15 mouse cellular contexts compared by ENCODE assay signal in the genomic region with DNA sequence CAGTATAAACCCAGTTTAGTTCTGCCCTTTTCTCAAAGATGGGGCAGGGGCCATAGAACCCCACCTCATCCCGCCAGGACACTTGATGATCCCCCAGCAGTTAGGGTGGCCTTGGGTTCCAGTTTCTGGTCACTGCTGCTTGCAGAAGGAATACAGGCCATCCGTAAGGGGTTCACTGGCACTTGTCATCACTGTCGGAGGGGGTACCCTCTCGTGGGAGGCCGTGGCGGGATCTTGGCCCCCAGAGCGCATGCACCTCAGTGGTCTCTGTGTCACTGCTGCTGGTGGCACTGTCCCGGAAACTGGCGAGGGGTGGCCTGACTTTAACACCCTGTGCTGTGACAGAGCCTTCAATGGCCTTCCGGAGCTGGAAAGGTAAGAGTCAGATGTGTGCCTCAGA. TPM values are rescaled to one million over a fixed set of nuclear protein-coding genes. Genes with fewer than 3 reads are reported as not detected.
DNase-seq lines count a peak whose midpoint lies in the region; ATAC-seq and TF ChIP-seq lines count a peak whose summit lies in the region.
"Had no signal": no experiment of that assay in that cellular context is flagged by ENCODE, and none has a peak within 500 bp of the region (broad histone marks: within the 10 kb centered on the region; RNA-seq: fewer than 3 reads in every experiment).

No protein-coding gene starts in this region.

- no peak for ATAC-seq in hindbrain, embryonic 14.5 days (ENCODE audit: low FRiP score)
- no peak for ATAC-seq in midbrain, postnatal 0 days (ENCODE audit: low FRiP score)
- no peak; the same call in 1 of the 2 replicates for ATAC-seq in midbrain, embryonic 16.5 days
- no peak for ATAC-seq in liver, postnatal 0 days

- peaks cover 59% of the 10 kb centered on the region for H3K4me1 ChIP-seq in hindbrain, embryonic 10.5 days (replicated peaks)
- peaks cover 14% of the 10 kb centered on the region for H3K4me1 ChIP-seq in hindbrain, embryonic 14.5 days (replicated peaks; ENCODE audit: control insufficient read depth, insufficient read depth, low read length)
- peaks cover 5% of the 10 kb centered on the region; the same call in 1 of the 2 replicates for H3K4me1 ChIP-seq in midbrain, postnatal 0 days (ENCODE audit: insufficient read depth, low read length)
- H3K4me1 ChIP-seq in midbrain, embryonic 16.5 days (ENCODE audit: control insufficient read depth, insufficient read depth, low read length): peaks cover 11% of the 10 kb centered on the region
- H3K4me1 ChIP-seq in liver, postnatal 0 days (ENCODE audit: insufficient read depth): peaks cover 36% of the 10 kb centered on the region

- H3K27me3 ChIP-seq in hindbrain, embryonic 10.5 days (ENCODE audit: insufficient read depth, poor library complexity, severe bottlenecking): no peaks in the 10 kb centered on the region
- no peaks in the 10 kb centered on the region for H3K27me3 ChIP-seq in hindbrain, embryonic 14.5 days (ENCODE audit: control insufficient read depth, insufficient read depth, low read length)
- H3K27me3 ChIP-seq in midbrain, postnatal 0 days (ENCODE audit: insufficient read depth, low read length): no peaks in the 10 kb centered on the region
- no peaks in the 10 kb centered on the region for H3K27me3 ChIP-seq in midbrain, embryonic 16.5 days (ENCODE audit: control insufficient read depth, insufficient read depth, low read depth, low read length)
- H3K27me3 ChIP-seq in liver, postnatal 0 days (ENCODE audit: insufficient read depth, low read length): no peaks in the 10 kb centered on the region
- H3K27me3 ChIP-seq: forebrain, embryonic 13.5 days; heart, embryonic 15.5 days; limb, embryonic 13.5 days; Patski had no signal

- H3K9ac ChIP-seq in hindbrain, embryonic 14.5 days: no peak overlapping the region
- no peak overlapping the region for H3K9ac ChIP-seq in midbrain, postnatal 0 days (replicated peaks; ENCODE audit: low read length, poor library complexity, severe bottlenecking)
- H3K9ac ChIP-seq in midbrain, embryonic 16.5 days (ENCODE audit: low read depth, low read length): no peak overlapping the region
- peak overlapping the region; percentile 21; the same call in 1 of the 2 replicates for H3K9ac ChIP-seq in liver, postnatal 0 days (replicated peaks)

- TF ChIP-seq CTCF in midbrain, postnatal 0 days (IDR thresholded peaks at IDR 0.05): no peak
- no peak for TF ChIP-seq CTCF in liver, postnatal 0 days (IDR thresholded peaks at IDR 0.05; ENCODE audit: low read depth)

- H3K36me3 ChIP-seq in hindbrain, embryonic 10.5 days: peaks cover 67% of the 10 kb centered on the region
- peaks cover 67% of the 10 kb centered on the region for H3K36me3 ChIP-seq in hindbrain, embryonic 14.5 days (replicated peaks; ENCODE audit: control insufficient read depth, insufficient read depth)
- H3K36me3 ChIP-seq in midbrain, postnatal 0 days (ENCODE audit: insufficient read depth, low read length): peaks cover 31% of the 10 kb centered on the region
- H3K36me3 ChIP-seq in midbrain, embryonic 16.5 days (ENCODE audit: control insufficient read depth, insufficient read depth, low read length): peaks cover 16% of the 10 kb centered on the region
- peaks cover 19% of the 10 kb centered on the region for H3K36me3 ChIP-seq in liver, postnatal 0 days (replicated peaks; ENCODE audit: insufficient read depth, low read length)

- 91% methylated on average over 10 of the region's 10 CpGs for WGBS in hindbrain, embryonic 10.5 days
- 94% methylated on average over 10 of the region's 10 CpGs for WGBS in hindbrain, embryonic 14.5 days
- WGBS in midbrain, postnatal 0 days: 94% methylated on average over 10 of the region's 10 CpGs
- 94% methylated on average over 10 of the region's 10 CpGs for WGBS in midbrain, embryonic 16.5 days
- WGBS in liver, postnatal 0 days (ENCODE audit: insufficient replicate concordance): 84% methylated on average over 10 of the region's 10 CpGs

- no peak overlapping the region for H3K4me2 ChIP-seq in hindbrain, embryonic 14.5 days (replicated peaks)
- H3K4me2 ChIP-seq in midbrain, postnatal 0 days (ENCODE audit: low read depth, low read length, poor library complexity, severe bottlenecking): no peak overlapping the region
- H3K4me2 ChIP-seq in midbrain, embryonic 16.5 days (ENCODE audit: low read length): no peak overlapping the region
- H3K4me2 ChIP-seq in liver, postnatal 0 days (ENCODE audit: low read depth, low read length): peak overlapping the region; percentile 42

- TF ChIP-seq EP300 in liver, postnatal 0 days (IDR thresholded peaks at IDR 0.05; ENCODE audit: low read depth): no peak

- 0 out of 2 replicates have a peak overlapping the region, but pooled peaks have one; percentile 23 for H3K27ac ChIP-seq in hindbrain, embryonic 10.5 days
- H3K27ac ChIP-seq in hindbrain, embryonic 14.5 days: no peak overlapping the region
- H3K27ac ChIP-seq in midbrain, postnatal 0 days (ENCODE audit: low read depth, low read length): 0 out of 2 replicates have a peak overlapping the region, but pooled peaks have one; percentile 19
- H3K27ac ChIP-seq in midbrain, embryonic 16.5 days (ENCODE audit: low read length): no peak overlapping the region
- peak overlapping the region; percentile 78 for H3K27ac ChIP-seq in liver, postnatal 0 days (ENCODE audit: low read depth)
- H3K27ac ChIP-seq: heart, embryonic 15.5 days; stomach, postnatal 0 days had no signal

- DNase-seq in cerebellum, adult 11-12 months: peak; percentile 50
- no peak for DNase-seq in cerebellum, adult 11 months
- DNase-seq in hindbrain, embryonic 10.5 days (ENCODE audit: low spot score): no peak
- DNase-seq in hindbrain, embryonic 14.5 days (ENCODE audit: low spot score): no peak
- DNase-seq in midbrain, postnatal 0 days (ENCODE audit: low spot score): no peak
- no peak for DNase-seq in liver, postnatal 0 days
- no peak for DNase-seq in urinary bladder, adult 2 months (ENCODE audit: low spot score)

- no peaks in the 10 kb centered on the region for H3K9me3 ChIP-seq in hindbrain, embryonic 10.5 days
- H3K9me3 ChIP-seq in hindbrain, embryonic 14.5 days (ENCODE audit: control insufficient read depth, low read length): no peaks in the 10 kb centered on the region
- H3K9me3 ChIP-seq in midbrain, postnatal 0 days (ENCODE audit: low read length): no peaks in the 10 kb centered on the region
- H3K9me3 ChIP-seq in midbrain, embryonic 16.5 days (replicated peaks; ENCODE audit: control insufficient read depth, low read length, poor library complexity, severe bottlenecking): no peaks in the 10 kb centered on the region
- no peaks in the 10 kb centered on the region for H3K9me3 ChIP-seq in liver, postnatal 0 days (ENCODE audit: low read length)
- H3K9me3 ChIP-seq: forebrain, embryonic 13.5 days; heart, embryonic 15.5 days; limb, embryonic 13.5 days had no signal

- no peak overlapping the region for H3K4me3 ChIP-seq in hindbrain, embryonic 10.5 days
- no peak overlapping the region for H3K4me3 ChIP-seq in hindbrain, embryonic 14.5 days (replicated peaks; ENCODE audit: low read length)
- H3K4me3 ChIP-seq in midbrain, postnatal 0 days (ENCODE audit: low read depth, low read length): no peak overlapping the region
- no peak overlapping the region for H3K4me3 ChIP-seq in midbrain, embryonic 16.5 days (ENCODE audit: low read depth, low read length)
- no peak overlapping the region for H3K4me3 ChIP-seq in liver, postnatal 0 days (ENCODE audit: low read depth, low read length)
- H3K4me3 ChIP-seq: forebrain, embryonic 13.5 days; heart, embryonic 15.5 days; left cerebral cortex, adult 2 months; limb, embryonic 13.5 days had no signal

RNA-seq across cellular contexts. Expression of a gene that starts 10.0 kb away (rescaled TPM):
- polyA plus RNA-seq in hindbrain, embryonic 10.5 days (2016; fragmentation: Nextera tagmentation; extraction: Ambion mirVana): 6.7 and 9.4 TPM in 2 replicates
- 41.8 and 44.2 TPM in 2 replicates for polyA plus RNA-seq in hindbrain, embryonic 14.5 days (2014; fragmentation: Nextera tagmentation; extraction: Ambion mirVana)
- 152 and 173 TPM in 2 replicates for total RNA-seq in midbrain, postnatal 0 days (2014; rRNA removed)
- polyA plus RNA-seq in midbrain, postnatal 0 days (2015; fragmentation: Nextera tagmentation; extraction: Ambion mirVana): 70.9 and 75.9 TPM in 2 replicates
- polyA plus RNA-seq in midbrain, embryonic 16.5 days (2015; fragmentation: Nextera tagmentation; extraction: Ambion mirVana): 62.1 and 66.5 TPM in 2 replicates
- 0.88 and 1.4 TPM in 2 replicates for polyA plus RNA-seq in liver, postnatal 0 days (2015; fragmentation: Nextera tagmentation; extraction: Ambion mirVana)
- 14.4 and 18.1 TPM in 2 replicates for polyA plus RNA-seq in urinary bladder, adult 2 months (2012; rRNA removed)

RNA-seq across cellular contexts. Expression of a gene that starts 14.4 kb away (rescaled TPM):
- 114 and 140 TPM in 2 replicates for polyA plus RNA-seq in hindbrain, embryonic 10.5 days (2016; fragmentation: Nextera tagmentation; extraction: Ambion mirVana)
- polyA plus RNA-seq in hindbrain, embryonic 14.5 days (2014; fragmentation: Nextera tagmentation; extraction: Ambion mirVana): 93.2 and 95.9 TPM in 2 replicates
- 40.0 and 40.3 TPM in 2 replicates for total RNA-seq in midbrain, postnatal 0 days (2014; rRNA removed)
- 72.3 and 84.6 TPM in 2 replicates for polyA plus RNA-seq in midbrain, postnatal 0 days (2015; fragmentation: Nextera tagmentation; extraction: Ambion mirVana)
- polyA plus RNA-seq in midbrain, embryonic 16.5 days (2015; fragmentation: Nextera tagmentation; extraction: Ambion mirVana): 83.0 and 88.0 TPM in 2 replicates
- 25.1 and 27.5 TPM in 2 replicates for polyA plus RNA-seq in liver, postnatal 0 days (2015; fragmentation: Nextera tagmentation; extraction: Ambion mirVana)
- polyA plus RNA-seq in urinary bladder, adult 2 months (2012; rRNA removed): 36.3 and 40.9 TPM in 2 replicates

RNA-seq across cellular contexts. Expression of a gene that starts 14.5 kb away (rescaled TPM):
- polyA plus RNA-seq in hindbrain, embryonic 10.5 days (2016; fragmentation: Nextera tagmentation; extraction: Ambion mirVana): 15.5 and 22.1 TPM in 2 replicates
- polyA plus RNA-seq in hindbrain, embryonic 14.5 days (2014; fragmentation: Nextera tagmentation; extraction: Ambion mirVana): 28.7 and 32.1 TPM in 2 replicates
- total RNA-seq in midbrain, postnatal 0 days (2014; rRNA removed): 61.9 and 69.4 TPM in 2 replicates
- polyA plus RNA-seq in midbrain, postnatal 0 days (2015; fragmentation: Nextera tagmentation; extraction: Ambion mirVana): 21.1 and 21.9 TPM in 2 replicates
- 22.3 and 25.4 TPM in 2 replicates for polyA plus RNA-seq in midbrain, embryonic 16.5 days (2015; fragmentation: Nextera tagmentation; extraction: Ambion mirVana)
- polyA plus RNA-seq in liver, postnatal 0 days (2015; fragmentation: Nextera tagmentation; extraction: Ambion mirVana): 3.6 and 4.7 TPM in 2 replicates
- 12.8 and 14.0 TPM in 2 replicates for polyA plus RNA-seq in urinary bladder, adult 2 months (2012; rRNA removed)

RNA-seq across cellular contexts. Expression of a gene that starts 29.9 kb away (rescaled TPM):
- 1.6 and 3.6 TPM in 2 replicates for polyA plus RNA-seq in hindbrain, embryonic 10.5 days (2016; fragmentation: Nextera tagmentation; extraction: Ambion mirVana)
- polyA plus RNA-seq in hindbrain, embryonic 14.5 days (2014; fragmentation: Nextera tagmentation; extraction: Ambion mirVana): 5.4 and 7.3 TPM in 2 replicates
- total RNA-seq in midbrain, postnatal 0 days (2014; rRNA removed): 17.1 and 18.1 TPM in 2 replicates
- 4.1 TPM in 2 replicates for polyA plus RNA-seq in midbrain, postnatal 0 days (2015; fragmentation: Nextera tagmentation; extraction: Ambion mirVana)
- polyA plus RNA-seq in midbrain, embryonic 16.5 days (2015; fragmentation: Nextera tagmentation; extraction: Ambion mirVana): 3.7 and 4.5 TPM in 2 replicates
- polyA plus RNA-seq in liver, postnatal 0 days (2015; fragmentation: Nextera tagmentation; extraction: Ambion mirVana): 0.34 and 0.45 TPM in 2 replicates
- polyA plus RNA-seq in urinary bladder, adult 2 months (2012; rRNA removed): 18.1 and 18.5 TPM in 2 replicates
- total RNA-seq: megakaryocyte, adult 5-6 weeks had no signal

RNA-seq across cellular contexts. Expression of a gene that starts 31.2 kb away (rescaled TPM):
- 0.30 and 0.77 TPM in 2 replicates for polyA plus RNA-seq in hindbrain, embryonic 10.5 days (2016; fragmentation: Nextera tagmentation; extraction: Ambion mirVana)
- 0.86 and 1.2 TPM in 2 replicates for polyA plus RNA-seq in hindbrain, embryonic 14.5 days (2014; fragmentation: Nextera tagmentation; extraction: Ambion mirVana)
- total RNA-seq in midbrain, postnatal 0 days (2014; rRNA removed): 0.71 and 1.8 TPM in 2 replicates
- 0.76 and 0.81 TPM in 2 replicates for polyA plus RNA-seq in midbrain, postnatal 0 days (2015; fragmentation: Nextera tagmentation; extraction: Ambion mirVana)
- 1.5 TPM in 2 replicates for polyA plus RNA-seq in midbrain, embryonic 16.5 days (2015; fragmentation: Nextera tagmentation; extraction: Ambion mirVana)
- 8.6 and 8.9 TPM in 2 replicates for polyA plus RNA-seq in liver, postnatal 0 days (2015; fragmentation: Nextera tagmentation; extraction: Ambion mirVana)
- polyA plus RNA-seq in urinary bladder, adult 2 months (2012; rRNA removed): 3.0 and 3.4 TPM in 2 replicates
- total RNA-seq: megakaryocyte, adult 5-6 weeks had no signal

Comparison
In these comparisons a context has a peak if more than half of its experiments do, and no peak if none do; other contexts are left out.
1. H3K27ac ChIP-seq: peak in hindbrain, embryonic 10.5 days (single experiment), midbrain, postnatal 0 days (single experiment) and liver, postnatal 0 days (single experiment); none in hindbrain, embryonic 14.5 days (single experiment) and midbrain, embryonic 16.5 days (single experiment).